Mouse (Mus musculus) testis, adult 10 weeks (tissue): Measurements from ENCODE around the gene Fshr. TPM values are rescaled to one million over a fixed set of nuclear protein-coding genes. Genes with fewer than 3 reads are reported as not detected.

Source experiments
- polyA plus RNA-seq: library from polyadenylated mRNA; stranded (reverse); fragments of 350-450 nt; fragmentation: Illumina TruSeq; extraction: RNeasy Lipid Tissue Mini Kit (QIAGEN cat#74804); gene quantifications from one replicate; pipeline ENCODE4 v1.2.3, GENCODE M21; 2014; ENCODE audit warnings: low read depth, low replicate concordance

Gene Fshr
- 3.1 TPM for polyA plus RNA-seq

GRCm38 (mm10) chr17:89200575-89200974 is at the start of gene Fshr:
Gene Fshr (minus strand): TSS chr17:89200675.

